ENCODE assay signal across 19 mouse cellular contexts in the genomic region with DNA sequence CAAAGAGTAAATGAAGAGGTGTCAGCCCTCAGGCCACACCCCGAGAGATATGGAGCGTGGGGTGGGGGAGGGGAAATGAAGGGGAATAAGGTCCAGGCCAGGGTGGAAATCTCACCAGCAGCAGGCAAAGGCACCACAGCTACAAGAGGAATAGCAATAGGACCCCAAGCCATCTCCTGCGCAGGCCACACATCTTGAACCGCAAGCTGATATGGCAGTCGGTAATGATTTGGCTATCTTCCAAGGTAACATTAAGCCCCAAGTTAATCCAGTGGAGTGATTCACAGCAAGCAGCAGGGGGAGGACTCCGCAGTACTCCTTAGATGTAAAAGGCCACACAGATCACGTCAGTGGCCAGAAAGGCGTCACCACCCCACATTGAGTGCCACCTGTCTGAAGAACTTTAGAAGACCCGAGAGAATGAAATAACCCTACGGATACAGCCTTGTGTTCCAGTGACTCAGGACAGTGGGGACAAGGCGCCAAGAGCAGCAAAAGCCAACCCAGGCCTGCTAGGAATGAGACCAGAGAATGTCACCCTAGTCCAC.
DNase-seq lines count a peak whose midpoint lies in the region; ATAC-seq and TF ChIP-seq lines count a peak whose summit lies in the region.
"Had no signal": no experiment of that assay in that cellular context is flagged by ENCODE, and none has a peak within 500 bp of the region (broad histone marks: within the 10 kb centered on the region; RNA-seq: fewer than 3 reads in every experiment).

No protein-coding gene starts in this region.

- TF ChIP-seq CTCF in hindbrain, postnatal 0 days (IDR thresholded peaks at IDR 0.05; ENCODE audit: low read depth), result no peak
- no peak for TF ChIP-seq CTCF in MEL (IDR thresholded peaks at IDR 0.05 in 2 of 3, conservative IDR thresholded peaks at IDR 0.05 in 1 of 3; ENCODE audit: control insufficient read depth in 1 of 3, insufficient read depth in 1 of 3, low read depth in 2 of 3, low read length in 3 of 3, poor library complexity in 1 of 3, severe bottlenecking in 1 of 3)

- no peak; the same call in 1 of the 2 replicates for TF ChIP-seq RAD21 in MEL (IDR thresholded peaks at IDR 0.05; ENCODE audit: low read depth, low read length)

- DNase-seq in adrenal gland, adult 2 months, result peak; percentile 29
- no peak for DNase-seq in adrenal gland, postnatal 10 days
- DNase-seq in hindbrain, postnatal 0 days (ENCODE audit: low spot score), result peak; percentile 55
- peak; percentile 73 for DNase-seq in MEL (ENCODE audit: low read depth, low spot score)
- DNase-seq in heart, adult 9 months (ENCODE audit: low spot score in 2 of 2), result no peak
- no peak for DNase-seq in spleen, adult 12 weeks (ENCODE audit: low spot score)
- DNase-seq: adrenal gland, adult 8-10 months; cerebellum, adult 8-10 months; gastrocnemius, postnatal 36 days; heart, adult 2 months; kidney, adult 18-20 months; liver, embryonic 13.5 days; lung, adult 2 months; lung, postnatal 36 days had no signal

- TF ChIP-seq EP300 in MEL (IDR thresholded peaks at IDR 0.05; ENCODE audit: low read depth in 1 of 2, low read length in 2 of 2), result no peak

- WGBS in hindbrain, postnatal 0 days, result 62% methylated on average over 11 of the region's 11 CpGs
- 75% methylated on average over 11 of the region's 11 CpGs for WGBS in hindbrain, embryonic 16.5 days

- no peaks in the 10 kb centered on the region for H3K79me2 ChIP-seq in MEL (ENCODE audit: control insufficient read depth, insufficient read depth, low read length, poor library complexity)

- peaks cover 13% of the 10 kb centered on the region; the same call in 1 of the 2 replicates for H3K36me3 ChIP-seq in hindbrain, postnatal 0 days (ENCODE audit: insufficient read depth, low read length)
- 0 out of 2 replicates have a peak, but pooled peaks cover 2% of the 10 kb centered on the region for H3K36me3 ChIP-seq in hindbrain, embryonic 16.5 days (ENCODE audit: control insufficient read depth, insufficient read depth, low read length)
- H3K36me3 ChIP-seq in MEL (ENCODE audit: control insufficient read depth in 1 of 2, insufficient read depth in 2 of 2, low read length in 2 of 2), result peaks cover 11 to 17% of the 10 kb centered on the region in 2 experiments

- ATAC-seq in hindbrain, postnatal 0 days, result no peak
- no peak for ATAC-seq in hindbrain, embryonic 16.5 days
- peak; percentile 54 for ATAC-seq in megakaryocyte-erythroid progenitor cell, adult 5-6 weeks (replicated peaks; ENCODE audit: low FRiP score, low TSS enrichment, poor library complexity, severe bottlenecking)
- ATAC-seq: Patski had no signal

- no peaks in the 10 kb centered on the region for H3K4me1 ChIP-seq in hindbrain, postnatal 0 days (ENCODE audit: insufficient read depth, low read length)
- H3K4me1 ChIP-seq in hindbrain, embryonic 16.5 days (ENCODE audit: control insufficient read depth, insufficient read depth, low read depth, low read length), result no peaks in the 10 kb centered on the region; the same call in 1 of the 2 replicates
- H3K4me1 ChIP-seq in MEL (ENCODE audit: control insufficient read depth in 1 of 2, insufficient read depth in 2 of 2, low read length in 2 of 2), result peaks cover 0 to 10% of the 10 kb centered on the region in 2 experiments; a peak in 1 of 4 replicates

- H3K4me3 ChIP-seq in hindbrain, postnatal 0 days (ENCODE audit: low read length), result no peak overlapping the region
- no peak overlapping the region for H3K4me3 ChIP-seq in hindbrain, embryonic 16.5 days (ENCODE audit: low read length)
- H3K4me3 ChIP-seq in MEL (ENCODE audit: control insufficient read depth in 1 of 2, insufficient read depth in 1 of 2, low read depth in 2 of 2, low read length in 2 of 2), result no peak overlapping the region
- H3K4me3 ChIP-seq: heart, adult 2 months; left cerebral cortex, adult 2 months; liver, embryonic 13.5 days had no signal

- H3K27ac ChIP-seq in hindbrain, postnatal 0 days, result peak overlapping the region; percentile 45; the same call in 1 of the 2 replicates
- no peak overlapping the region for H3K27ac ChIP-seq in hindbrain, embryonic 16.5 days (ENCODE audit: low read depth, low read length)
- no peak overlapping the region for H3K27ac ChIP-seq in MEL (ENCODE audit: control insufficient read depth, low read depth, low read length)
- H3K27ac ChIP-seq: heart, adult 2 months; kidney, postnatal 0 days; left cerebral cortex, adult 2 months; liver, embryonic 13.5 days had no signal

- no peaks in the 10 kb centered on the region for H3K27me3 ChIP-seq in hindbrain, postnatal 0 days (ENCODE audit: insufficient read depth, low read length)
- H3K27me3 ChIP-seq in hindbrain, embryonic 16.5 days (replicated peaks; ENCODE audit: control insufficient read depth, insufficient read depth, low read length), result no peaks in the 10 kb centered on the region
- H3K27me3 ChIP-seq in MEL (ENCODE audit: control insufficient read depth in 1 of 2, insufficient read depth in 2 of 2, low read length in 2 of 2), result no peaks in the 10 kb centered on the region
- H3K27me3 ChIP-seq: liver, embryonic 13.5 days; Patski had no signal

- TF ChIP-seq POLR2A in MEL (IDR thresholded peaks at IDR 0.05; ENCODE audit: control insufficient read depth in 1 of 2, insufficient read depth in 1 of 2, low read depth in 1 of 2, low read length in 2 of 2, poor library complexity in 1 of 2), result no peak; a peak in 1 of 4 replicates

- H3K4me2 ChIP-seq in hindbrain, postnatal 0 days (ENCODE audit: low read depth, low read length), result no peak overlapping the region
- H3K4me2 ChIP-seq in hindbrain, embryonic 16.5 days (ENCODE audit: low read length), result no peak overlapping the region
- H3K4me2 ChIP-seq: liver, embryonic 13.5 days had no signal

- H3K9me3 ChIP-seq in hindbrain, postnatal 0 days (ENCODE audit: low read length), result no peaks in the 10 kb centered on the region
- H3K9me3 ChIP-seq in hindbrain, embryonic 16.5 days (ENCODE audit: control insufficient read depth, low read length), result no peaks in the 10 kb centered on the region
- H3K9me3 ChIP-seq in MEL (replicated peaks; ENCODE audit: insufficient read depth, low read length), result no peaks in the 10 kb centered on the region
- H3K9me3 ChIP-seq: liver, embryonic 13.5 days had no signal

- no peak overlapping the region for H3K9ac ChIP-seq in hindbrain, postnatal 0 days (replicated peaks; ENCODE audit: low read length)
- H3K9ac ChIP-seq in hindbrain, embryonic 16.5 days (ENCODE audit: low read depth, low read length), result no peak overlapping the region
- no peak overlapping the region for H3K9ac ChIP-seq in MEL (ENCODE audit: control insufficient read depth, low read depth, low read length, poor library complexity, severe bottlenecking)
- H3K9ac ChIP-seq: liver, embryonic 13.5 days had no signal

TF ChIP-seq in MEL, 35 proteins besides CTCF, POLR2A, EP300 and RAD21:
- no peak for TF ChIP-seq MAFK (IDR thresholded peaks at IDR 0.05; ENCODE audit: borderline replicate concordance, low read depth, low read length)
- no peak for TF ChIP-seq BHLHE40 (IDR thresholded peaks at IDR 0.05; ENCODE audit: borderline replicate concordance, low read depth, low read length)
- peak; percentile 32; the same call in 1 of the 2 replicates for TF ChIP-seq NRF1 (IDR thresholded peaks at IDR 0.05; ENCODE audit: insufficient read depth, low read depth, low read length, poor library complexity, severe bottlenecking)
- no peak for TF ChIP-seq HCFC1 (IDR thresholded peaks at IDR 0.05; ENCODE audit: low read depth, low read length)
- peak; percentile 58 for TF ChIP-seq RCOR1 (IDR thresholded peaks at IDR 0.05; ENCODE audit: low read depth, low read length)
- TF ChIP-seq UBTF (IDR thresholded peaks at IDR 0.05; ENCODE audit: borderline replicate concordance, insufficient read depth, low read depth, low read length), result no peak

Comparison
In these comparisons a context has a peak if more than half of its experiments do, and no peak if none do; other contexts are left out.
1. DNase-seq: peak in adrenal gland, adult 2 months (single experiment), hindbrain, postnatal 0 days (single experiment) and MEL (single experiment); none in adrenal gland, postnatal 10 days (single experiment), heart, adult 9 months (0 of 2) and spleen, adult 12 weeks (single experiment).